Mouse (Mus musculus) gastrocnemius, adult 2 months (tissue): Measurements from ENCODE around the gene Ethe1. TPM values are rescaled to one million over a fixed set of nuclear protein-coding genes. Genes with fewer than 3 reads are reported as not detected.

ENCODE experiments used
- DNase-seq: peaks from one replicate; pipeline ENCODE4 v3.0.0; 2022
- H3K27ac ChIP-seq: fragments of 200-600 bp; 2 replicates; pipeline ENCODE4 v1.8.1; 2022; ENCODE audit warnings: mild to moderate bottlenecking
- H3K4me3 ChIP-seq: fragments of 200-600 bp; 2 replicates; pipeline ENCODE4 v1.8.1; 2022; ENCODE audit warnings: mild to moderate bottlenecking, moderate library complexity
- CTCF ChIP-seq: fragments of 200-600 bp; IDR thresholded peaks from 2 replicates; pipeline ENCODE4 v1.8.1; 2022; ENCODE audit warnings: antibody characterized with exemption, mild to moderate bottlenecking, moderate library complexity
- intact Hi-C: fragments of 180-260 bp; cut with DNase I; formaldehyde crosslinking; loops from one replicate; pipeline ENCODE4 v1.15.1; 2025
- total RNA-seq, 2 experiments: library from RNA; stranded (reverse); gene quantifications; 2 replicates each; pipeline ENCODE4 v1.2.3; 2021

Ethe1 gene
- total RNA-seq, 2 experiments from 2014 or later: 22.0 to 27.4 TPM

DNA sequence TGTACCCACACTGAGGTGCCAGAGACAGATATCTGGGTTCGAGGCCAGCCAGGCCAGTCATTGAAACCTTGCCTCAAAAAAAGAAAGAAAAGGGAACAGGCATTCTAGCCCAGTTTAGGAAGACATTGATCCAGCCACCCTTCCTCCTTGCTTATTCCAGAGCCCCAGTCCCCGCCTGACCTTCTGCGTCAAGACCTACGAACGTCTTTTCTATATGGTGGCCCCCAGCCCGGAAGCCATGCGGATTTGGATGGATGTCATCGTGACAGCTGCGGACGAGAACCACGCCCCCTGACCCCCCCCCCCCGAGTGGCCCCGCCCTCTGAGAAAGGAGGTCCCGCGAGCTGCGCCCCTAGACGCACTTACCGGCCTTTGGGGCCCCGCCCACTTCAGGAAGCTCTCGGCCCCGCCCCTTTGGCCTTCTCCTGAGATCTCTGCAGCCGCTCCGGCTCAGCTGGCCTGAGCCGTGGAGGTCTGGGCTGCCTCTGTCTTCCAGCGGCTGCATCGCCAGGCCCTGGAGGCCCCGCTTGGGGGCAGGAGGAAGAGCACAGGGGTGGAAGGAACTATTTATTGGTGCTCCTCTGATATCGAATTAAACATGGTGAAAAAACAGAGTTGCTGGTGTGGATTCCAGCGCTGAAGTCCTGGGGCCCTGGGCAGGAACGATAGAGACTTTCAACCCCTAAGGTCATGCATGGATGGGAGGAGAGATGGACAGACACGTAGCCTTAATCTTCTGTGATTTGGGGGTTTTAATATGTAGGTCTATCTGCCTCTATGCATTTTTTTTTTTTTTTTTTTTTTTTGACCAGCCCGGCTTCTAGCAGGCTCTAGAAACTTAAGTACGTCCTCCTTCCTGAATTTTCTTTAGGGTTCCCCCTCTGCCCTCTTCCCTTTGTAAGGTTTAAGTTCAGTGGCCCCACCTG lies 41.6 kb downstream of the Ethe1 start:
- peak; percentile 93 for DNase-seq
- intact Hi-C loops: loop anchor here (2.0 kb wide), 1 partner anchor 18 kb away; the partner anchor contains the start of gene Phldb3
- Histone ChIP-seq H3K27ac (peak overlapping the region; percentile 72), H3K4me3 (peak overlapping the region; percentile 67)
- peak; percentile 5; the same call in 1 of the 2 replicates for TF ChIP-seq CTCF

DNA sequence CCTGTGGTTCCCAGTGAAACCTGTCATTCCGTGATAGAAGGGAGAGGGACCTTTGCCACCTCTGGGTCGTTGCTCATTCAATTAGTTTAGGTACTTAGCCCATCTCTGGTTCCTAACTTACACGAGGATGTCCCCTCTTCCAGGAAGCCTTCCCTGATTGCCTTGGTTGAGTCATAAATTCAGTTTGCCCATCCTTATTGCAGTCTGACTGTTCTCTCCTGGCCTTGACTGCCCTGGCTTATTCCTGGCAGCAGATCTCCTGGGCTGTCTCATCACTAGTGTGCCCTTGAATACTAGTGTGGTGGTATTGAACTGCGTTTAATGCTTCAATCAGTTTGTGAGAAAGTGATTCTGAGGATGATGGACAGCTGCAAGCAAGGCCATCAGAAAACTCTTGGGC lies 42.3 kb downstream of the Ethe1 start:
- H3K4me3 ChIP-seq: no peak overlapping the region
- no peak overlapping the region for H3K27ac ChIP-seq
- intact Hi-C loops: loop anchor here (2.0 kb wide), 1 partner anchor 19 kb away; the partner anchor contains the start of gene Phldb3
- no peak for DNase-seq
- TF ChIP-seq CTCF: no peak

DNA sequence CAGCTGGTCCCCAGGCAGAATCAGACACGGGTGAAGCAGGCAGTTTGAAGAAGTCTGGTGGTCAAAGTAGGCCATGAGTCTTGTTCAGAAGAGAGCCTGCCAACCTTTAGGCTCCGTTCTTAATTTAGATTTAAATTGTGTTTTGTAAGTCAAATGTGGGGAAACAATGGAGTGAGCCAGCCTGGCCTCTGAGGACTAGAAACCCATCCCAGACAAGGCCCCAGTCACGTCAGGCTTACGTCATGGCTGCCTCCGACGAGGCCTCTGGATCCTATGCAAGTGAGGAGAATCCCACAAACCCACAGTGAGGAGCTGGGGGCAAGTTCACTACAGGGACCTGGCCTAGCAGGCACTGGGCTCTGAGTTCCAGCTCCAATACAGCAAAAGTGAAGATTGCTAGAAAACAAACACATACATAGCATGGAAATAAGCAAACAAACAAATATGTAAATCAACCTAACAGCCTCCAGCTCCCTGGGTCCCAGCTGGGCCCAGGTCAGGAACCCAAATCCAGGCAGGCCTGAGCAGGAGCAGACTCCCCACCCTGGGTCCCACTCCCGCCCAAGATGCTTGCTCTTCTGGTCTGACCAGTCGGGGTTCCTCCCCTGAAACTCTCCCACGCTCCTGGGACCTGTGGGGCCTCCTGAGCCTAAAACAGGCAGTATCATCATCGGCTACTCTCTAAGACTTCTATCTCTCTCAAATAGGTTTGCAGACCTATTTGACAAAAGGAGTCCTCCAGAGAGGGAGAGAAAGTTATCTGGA lies 43.0 kb downstream of the Ethe1 start:
- H3K4me3 ChIP-seq: no peak overlapping the region
- DNase-seq: no peak
- no peak for TF ChIP-seq CTCF
- H3K27ac ChIP-seq: no peak overlapping the region
- intact Hi-C loops: no loop called here

DNA sequence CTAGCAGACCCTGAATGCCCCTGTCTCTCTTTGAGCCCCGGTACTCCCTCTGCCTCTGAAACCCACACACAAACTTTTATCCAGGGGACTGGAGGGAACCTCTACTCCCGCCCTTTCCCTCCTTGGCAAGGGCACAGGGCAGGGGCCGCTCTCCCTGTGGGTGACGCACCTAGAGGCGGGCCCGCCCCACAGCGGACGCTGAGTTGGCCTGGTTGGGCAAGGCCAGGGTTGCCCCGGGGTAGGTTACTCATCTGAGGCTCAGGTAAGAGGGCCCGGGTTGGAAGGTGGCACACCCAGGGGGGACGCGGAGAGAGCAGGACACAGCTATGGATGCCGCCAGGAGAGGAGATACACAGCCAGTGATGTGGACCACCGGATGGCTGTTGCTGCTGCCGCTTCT lies 48.9 kb downstream of the Ethe1 start, which contains the start of gene Lypd3:
Gene Lypd3, plus strand, starts transcription at position 287 of the 400 bp plus-strand sequence.
- Histone ChIP-seq H3K27ac (no peak within 1 kb of the TSS), H3K4me3 (no peak within 1 kb of the TSS)
- no peak for DNase-seq
- intact Hi-C loops: no loop called here
- no peak for TF ChIP-seq CTCF

DNA sequence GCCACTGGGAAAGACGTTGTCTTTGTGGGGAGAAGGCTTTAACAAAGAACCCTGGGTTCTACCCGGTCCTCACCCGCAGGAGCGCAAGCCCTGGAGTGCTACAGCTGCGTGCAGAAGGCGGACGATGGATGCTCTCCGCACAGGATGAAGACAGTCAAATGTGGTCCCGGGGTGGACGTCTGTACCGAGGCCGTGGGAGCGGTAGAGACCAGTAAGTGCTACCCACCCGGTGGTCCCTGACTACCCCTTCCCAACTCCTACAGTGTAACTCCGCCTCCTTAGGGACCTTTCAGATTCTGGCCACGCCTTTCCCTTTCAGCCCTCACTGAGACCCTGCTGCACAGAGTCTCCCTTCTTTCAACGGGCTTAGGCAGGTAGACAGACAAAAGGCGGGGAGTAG lies 49.7 kb downstream of the Ethe1 start:
- intact Hi-C loops: no loop called here

DNA sequence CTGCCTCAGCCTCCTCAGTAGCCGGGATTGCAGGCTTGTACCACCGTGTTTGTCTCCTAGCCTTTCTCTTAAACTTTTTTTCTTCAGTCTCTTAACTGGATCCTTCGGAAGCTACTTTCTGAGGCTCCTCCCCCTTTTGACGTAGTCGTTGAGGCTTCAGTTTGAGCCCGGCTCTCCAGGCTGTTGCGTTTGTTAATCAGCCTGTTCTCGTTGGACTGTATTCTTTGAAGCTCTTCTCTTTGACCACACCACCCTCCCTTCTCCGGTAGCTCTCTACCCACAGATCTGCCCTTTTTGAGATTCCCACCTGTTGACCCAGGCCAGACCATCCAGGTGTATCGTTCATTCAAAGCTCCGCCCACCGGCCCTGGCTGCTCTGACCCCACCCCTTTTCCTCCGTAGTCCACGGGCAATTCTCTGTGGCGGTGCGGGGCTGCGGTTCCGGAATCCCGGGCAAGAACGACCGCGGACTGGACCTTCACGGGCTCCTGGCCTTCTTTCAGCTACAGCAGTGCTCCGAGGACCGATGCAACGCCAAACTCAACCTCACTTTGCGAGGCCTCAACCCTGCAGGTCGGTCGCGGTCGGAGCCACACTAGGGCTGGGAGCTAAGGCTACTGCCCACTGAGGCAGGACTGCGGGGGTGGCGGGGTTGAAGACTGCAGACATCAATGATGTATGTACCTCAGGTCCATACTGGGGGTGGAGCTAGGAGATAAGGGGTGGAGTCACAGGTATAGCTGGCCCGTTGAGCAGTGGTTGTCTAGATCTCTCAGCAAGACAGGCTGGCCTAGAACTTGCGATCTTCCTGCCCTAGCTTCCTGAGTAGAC lies 50.9 kb downstream of the Ethe1 start:
- no peak overlapping the region for H3K27ac ChIP-seq
- TF ChIP-seq CTCF: no peak
- peak overlapping the region; percentile 70 for H3K4me3 ChIP-seq
- intact Hi-C loops: no loop called here
- no peak for DNase-seq

More for the DNA sequence above, 49.7 kb downstream of the Ethe1 start:
- Histone ChIP-seq H3K27ac (no peak overlapping the region), H3K4me3 (no peak overlapping the region)
- DNase-seq: no peak
- TF ChIP-seq CTCF: no peak

DNA sequence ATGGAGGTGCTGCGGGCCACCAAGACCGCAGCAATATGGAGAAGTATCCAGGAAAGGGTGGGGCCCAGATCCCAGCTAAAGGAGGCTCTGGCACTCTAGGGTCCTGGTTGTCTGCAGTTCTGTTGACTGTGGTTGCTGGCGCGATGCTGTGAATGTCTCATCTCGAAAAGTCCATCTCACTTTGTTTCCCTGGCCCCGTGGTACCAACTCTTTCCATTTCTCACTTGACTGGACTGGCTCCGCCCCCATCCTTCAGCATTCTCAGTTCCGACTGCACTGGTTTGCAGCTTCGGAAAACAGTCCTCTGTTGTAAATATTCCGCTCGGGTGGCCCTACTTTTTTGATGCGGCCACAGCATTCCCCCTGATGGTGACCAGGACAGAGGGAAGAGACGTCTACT lies 53.1 kb downstream of the Ethe1 start:
- H3K4me3 ChIP-seq: no peak overlapping the region
- intact Hi-C loops: no loop called here
- no peak for TF ChIP-seq CTCF
- DNase-seq: no peak
- no peak overlapping the region for H3K27ac ChIP-seq

DNA sequence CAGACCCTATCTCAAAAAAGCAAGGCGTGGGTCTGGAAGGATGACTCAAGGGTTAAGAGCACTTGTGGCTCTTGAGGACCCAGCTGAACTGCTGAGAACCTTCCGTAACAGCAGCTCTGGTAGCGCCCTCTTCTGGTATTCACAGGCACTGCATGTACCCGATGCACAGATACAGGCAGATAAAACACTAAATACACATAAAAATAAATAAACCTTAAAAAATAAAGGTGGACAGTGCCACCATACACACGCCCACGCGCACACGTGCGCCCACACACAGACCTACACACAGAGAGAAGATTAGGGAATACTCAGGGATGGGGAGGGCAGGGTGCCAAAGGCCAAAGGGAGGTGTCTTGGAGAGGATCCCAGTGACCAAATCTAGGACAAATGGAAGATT lies 55.1 kb downstream of the Ethe1 start:
- peak; percentile 85; the same call in 1 of the 2 replicates for TF ChIP-seq CTCF
- no peak overlapping the region for H3K27ac ChIP-seq
- peak; percentile 53 for DNase-seq
- intact Hi-C loops: no loop called here
- H3K4me3 ChIP-seq: no peak overlapping the region

DNA sequence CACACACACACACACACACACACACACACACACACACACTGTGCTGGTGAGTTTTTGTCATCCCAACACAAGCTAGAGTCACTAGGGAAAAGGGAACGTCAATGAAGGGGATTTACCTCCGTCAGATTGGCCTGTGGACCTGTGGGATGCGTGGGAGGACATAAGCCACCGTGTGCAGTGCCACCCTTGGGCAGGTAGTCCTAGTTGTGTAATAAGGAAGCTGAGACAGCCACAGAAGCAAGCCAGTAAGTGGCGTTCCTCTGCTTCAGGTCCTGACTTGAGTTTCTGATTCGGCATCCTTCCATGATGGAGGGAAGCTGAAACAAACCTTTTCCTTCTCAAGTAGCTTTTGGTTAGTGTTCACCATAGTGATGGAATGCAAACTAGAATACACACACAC lies 57.1 kb downstream of the Ethe1 start:
- H3K27ac ChIP-seq: no peak overlapping the region
- intact Hi-C loops: no loop called here
- DNase-seq: no peak
- no peak for TF ChIP-seq CTCF
- no peak overlapping the region for H3K4me3 ChIP-seq

DNA sequence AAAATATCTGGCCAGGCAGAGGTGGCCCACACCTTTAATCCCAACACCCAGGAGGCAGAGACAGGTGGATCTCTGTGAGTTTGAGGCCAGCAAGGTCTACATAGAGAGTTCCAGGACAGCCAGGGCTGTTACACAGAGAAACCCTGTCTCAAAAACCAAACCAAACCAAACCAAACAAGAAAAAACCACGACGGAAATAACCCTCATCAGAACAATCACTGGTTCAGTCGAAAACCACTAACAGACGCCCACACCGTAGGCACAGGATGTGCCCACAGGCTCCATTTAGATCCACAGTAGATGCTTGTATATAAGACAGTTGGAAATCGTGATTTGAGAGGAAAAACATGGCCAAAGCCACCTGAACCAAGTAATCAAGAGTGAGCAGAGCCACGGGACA lies 57.7 kb downstream of the Ethe1 start:
- TF ChIP-seq CTCF: no peak
- Histone ChIP-seq H3K27ac (no peak overlapping the region), H3K4me3 (no peak overlapping the region)
- intact Hi-C loops: no loop called here
- no peak for DNase-seq

DNA sequence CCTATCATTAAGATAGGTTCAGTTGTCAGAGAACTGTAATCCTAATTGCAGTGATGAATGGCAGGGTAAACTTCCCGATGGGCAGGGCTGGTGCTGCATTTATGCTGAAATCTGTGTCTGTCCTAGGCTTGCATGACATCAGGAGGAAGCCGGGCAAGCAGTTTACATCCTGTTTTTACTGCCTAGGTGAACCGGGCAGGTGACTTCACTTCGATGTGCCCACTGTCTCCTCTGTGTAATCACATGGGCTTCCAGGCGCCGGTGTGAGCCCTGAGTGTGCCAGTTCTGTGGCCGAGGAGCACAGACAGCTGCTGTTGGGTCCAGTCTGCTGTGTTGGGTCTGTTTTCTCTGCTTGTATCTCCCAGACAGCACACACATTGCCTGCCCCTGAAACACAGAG lies 59.1 kb downstream of the Ethe1 start:
- intact Hi-C loops: no loop called here
- DNase-seq: no peak
- TF ChIP-seq CTCF: no peak
- Histone ChIP-seq H3K4me3 (no peak overlapping the region), H3K27ac (no peak overlapping the region)

DNA sequence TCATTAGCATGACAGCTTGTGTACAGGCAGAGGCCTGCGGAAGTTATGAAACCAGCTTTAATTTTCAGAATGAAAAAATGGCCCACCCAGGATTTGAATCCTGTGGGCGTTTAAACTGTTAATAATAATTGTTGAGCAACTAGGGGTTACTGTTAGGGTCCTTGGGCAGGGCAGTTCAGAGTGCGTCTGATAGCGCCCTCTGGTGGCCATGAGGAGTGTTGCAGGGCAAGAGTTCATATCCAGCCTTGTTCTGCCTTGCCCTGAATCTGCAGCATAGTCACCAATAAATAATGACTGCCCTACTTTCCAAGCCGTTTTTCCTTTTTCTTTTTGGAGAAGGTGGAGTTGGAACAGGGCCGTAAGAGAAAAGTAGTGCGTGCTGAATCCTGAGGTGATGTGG lies 66.3 kb downstream of the Ethe1 start:
- H3K27ac ChIP-seq: no peak overlapping the region
- TF ChIP-seq CTCF: no peak; the same call in 1 of the 2 replicates
- H3K4me3 ChIP-seq: no peak overlapping the region
- intact Hi-C loops: loop anchor here (1.0 kb wide), 1 partner anchor 52 kb away; no protein-coding TSS in a partner anchor
- DNase-seq: peak; percentile 63

Other genes with a start within 250 kb of the Ethe1 start
- not detected for gene Lypd5, start 238.3 kb upstream of the Ethe1 start, total RNA-seq
- under 1 TPM; 0.25 to 0.64 TPM for gene Kcnn4, start 217.3 kb upstream of the Ethe1 start, total RNA-seq
- 10 to 100 TPM in 1 of 2 experiments, 1 to 10 TPM in 1; 9.4 to 10.2 TPM for gene Smg9, start 187.9 kb upstream of the Ethe1 start, total RNA-seq
- not detected for gene Irgc1, start 135.2 kb upstream of the Ethe1 start, total RNA-seq
- 1 to 10 TPM in 1 of 2 experiments, under 1 TPM in 1; 0.89 to 1.3 TPM for gene Plaur, start 125.1 kb upstream of the Ethe1 start, total RNA-seq
- gene Cadm4, start 105.5 kb upstream of the Ethe1 start, total RNA-seq: 1 to 10 TPM; 2.4 to 2.8 TPM
- 1 to 10 TPM; 3.5 to 6.5 TPM for gene Zfp428, start 80.5 kb upstream of the Ethe1 start, total RNA-seq
- not detected for gene AC161166.1, start 75.1 kb upstream of the Ethe1 start, total RNA-seq
- gene Irgq, start 56.9 kb upstream of the Ethe1 start, total RNA-seq: 10 to 100 TPM; 11.5 to 16.1 TPM
- not detected for gene Pinlyp, start 41.4 kb upstream of the Ethe1 start, total RNA-seq
- 10 to 100 TPM; 18.3 to 18.5 TPM for gene Xrcc1, start 41.3 kb upstream of the Ethe1 start, total RNA-seq
- gene Zfp575, start 98 bp downstream of the Ethe1 start, total RNA-seq: under 1 TPM in 1 of 2 experiments, not detected in 1; 0.17 TPM
- under 1 TPM; 0.54 to 0.59 TPM for gene Phldb3, start 23.2 kb downstream of the Ethe1 start, total RNA-seq
- gene Lypd3, start 49.0 kb downstream of the Ethe1 start, total RNA-seq: not detected
- gene Tex101, start 89.1 kb downstream of the Ethe1 start, total RNA-seq: not detected
- not detected for gene BC049730, start 121.7 kb downstream of the Ethe1 start, total RNA-seq
- gene Gm4763, start 139.4 kb downstream of the Ethe1 start, total RNA-seq: not detected
- gene Cd177, start 172.8 kb downstream of the Ethe1 start, total RNA-seq: not detected
- gene Ceacam10, start 189.7 kb downstream of the Ethe1 start, total RNA-seq: not detected